11 mouse cellular contexts compared by ENCODE assay signal in the genomic region with DNA sequence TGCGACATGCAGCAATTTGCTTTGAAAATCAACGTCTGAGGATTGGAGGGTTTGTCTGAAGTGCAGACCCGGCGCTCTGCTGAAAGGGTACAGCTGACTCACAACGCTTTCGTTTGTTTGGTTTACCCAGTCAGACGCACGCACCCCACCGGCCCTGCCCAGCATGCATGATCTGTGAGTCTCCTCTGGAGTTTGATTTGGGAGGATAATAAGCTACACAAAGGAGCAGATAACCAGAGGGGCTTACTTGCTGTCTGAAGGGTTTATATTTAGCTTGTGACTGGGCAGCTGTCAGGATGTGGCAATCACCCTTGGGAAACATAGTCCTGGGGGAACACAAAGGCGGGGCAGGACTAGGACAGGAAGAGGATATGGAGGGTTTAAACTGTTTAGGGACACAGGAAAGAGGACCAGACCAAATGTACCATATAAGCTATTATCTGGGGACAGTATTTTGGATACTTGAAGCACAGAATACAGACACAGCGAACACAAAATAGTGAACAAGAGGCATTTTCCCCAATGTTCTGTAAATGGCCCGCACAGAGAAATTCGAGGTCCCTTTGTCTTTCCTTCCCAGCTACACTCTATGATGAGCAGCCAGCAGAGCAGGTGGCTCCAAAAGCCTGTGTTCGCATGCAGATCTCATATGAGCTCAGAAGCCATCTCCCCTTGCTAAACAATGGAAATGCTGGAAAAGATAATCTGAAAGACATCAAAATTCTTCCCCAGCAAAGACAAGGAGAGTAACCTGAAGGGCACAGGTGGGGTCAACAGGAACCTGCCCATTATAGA.
DNase-seq lines count a peak whose midpoint lies in the region; ATAC-seq and TF ChIP-seq lines count a peak whose summit lies in the region.
"Had no signal": no experiment of that assay in that cellular context is flagged by ENCODE, and none has a peak within 500 bp of the region (broad histone marks: within the 10 kb centered on the region; RNA-seq: fewer than 3 reads in every experiment).

No protein-coding gene starts in this region.

- WGBS in neural tube, embryonic 14.5 days: 46% methylated on average over 14 of the region's 14 CpGs
- 44% methylated on average over 14 of the region's 14 CpGs for WGBS in neural tube, embryonic 15.5 days
- WGBS in lung, adult 2 months: 21% methylated on average over 14 of the region's 14 CpGs

- H3K27me3 ChIP-seq in neural tube, embryonic 14.5 days (ENCODE audit: control insufficient read depth, insufficient read depth, low read length): no peaks in the 10 kb centered on the region
- no peaks in the 10 kb centered on the region for H3K27me3 ChIP-seq in neural tube, embryonic 15.5 days (replicated peaks)
- H3K27me3 ChIP-seq: embryonic facial prominence, embryonic 13.5 days had no signal

- DNase-seq in adrenal gland, postnatal 10 days: peak; percentile 27
- no peak for DNase-seq in adrenal gland, adult 18-20 months (ENCODE audit: low spot score in 2 of 2)
- DNase-seq in lung, adult 2 months: no peak
- peak; percentile 68 for DNase-seq in retina, postnatal 1 day
- DNase-seq in testis, postnatal 14 days (ENCODE audit: low spot score): no peak
- DNase-seq in gastrocnemius, postnatal 4 days (ENCODE audit: low spot score in 2 of 2): no peak
- DNase-seq: kidney, postnatal 25 days; thymus, adult 18-20 months had no signal

- no peak for TF ChIP-seq CTCF in lung, adult 2 months (IDR thresholded peaks at IDR 0.05; ENCODE audit: insufficient read depth, low read length)

- no peak overlapping the region for H3K4me3 ChIP-seq in neural tube, embryonic 14.5 days (ENCODE audit: low read depth, low read length)
- no peak overlapping the region for H3K4me3 ChIP-seq in neural tube, embryonic 15.5 days (replicated peaks)
- H3K4me3 ChIP-seq in lung, adult 2 months (replicated peaks; ENCODE audit: extremely low read depth, low read depth, low read length): peak overlapping the region; percentile 11
- H3K4me3 ChIP-seq: embryonic facial prominence, embryonic 13.5 days had no signal

- 0 out of 2 replicates have a peak, but pooled peaks have one; percentile 8 for TF ChIP-seq POLR2A in lung, adult 2 months (IDR thresholded peaks at IDR 0.05; ENCODE audit: borderline replicate concordance, extremely low read depth, low read depth, low read length)

- no peak overlapping the region for H3K9ac ChIP-seq in neural tube, embryonic 14.5 days (replicated peaks; ENCODE audit: low read depth, low read length)
- H3K9ac ChIP-seq in neural tube, embryonic 15.5 days (replicated peaks): no peak overlapping the region
- H3K9ac ChIP-seq: embryonic facial prominence, embryonic 13.5 days had no signal

- no peaks in the 10 kb centered on the region for H3K4me1 ChIP-seq in neural tube, embryonic 14.5 days (ENCODE audit: control insufficient read depth, insufficient read depth, low read length)
- H3K4me1 ChIP-seq in neural tube, embryonic 15.5 days: no peaks in the 10 kb centered on the region; the same call in 1 of the 2 replicates
- H3K4me1 ChIP-seq in lung, adult 2 months (ENCODE audit: control insufficient read depth, insufficient read depth, low read length): peaks cover 13% of the 10 kb centered on the region
- H3K4me1 ChIP-seq: embryonic facial prominence, embryonic 13.5 days had no signal

- H3K36me3 ChIP-seq in neural tube, embryonic 14.5 days (ENCODE audit: control insufficient read depth, insufficient read depth, low read length): no peaks in the 10 kb centered on the region
- no peaks in the 10 kb centered on the region for H3K36me3 ChIP-seq in neural tube, embryonic 15.5 days
- H3K36me3 ChIP-seq: embryonic facial prominence, embryonic 13.5 days had no signal

- no peak overlapping the region for H3K27ac ChIP-seq in neural tube, embryonic 14.5 days (ENCODE audit: low read depth, low read length)
- H3K27ac ChIP-seq in neural tube, embryonic 15.5 days (replicated peaks): no peak overlapping the region
- H3K27ac ChIP-seq: embryonic facial prominence, embryonic 13.5 days had no signal

- no peak overlapping the region for H3K4me2 ChIP-seq in neural tube, embryonic 14.5 days (ENCODE audit: low read depth, low read length)
- no peak overlapping the region for H3K4me2 ChIP-seq in neural tube, embryonic 15.5 days
- H3K4me2 ChIP-seq: embryonic facial prominence, embryonic 13.5 days had no signal

- peak; percentile 39; the same call in 1 of the 2 replicates for ATAC-seq in neural tube, embryonic 14.5 days (ENCODE audit: low read depth)
- no peak for ATAC-seq in neural tube, embryonic 15.5 days (ENCODE audit: low FRiP score)

- no peaks in the 10 kb centered on the region for H3K9me3 ChIP-seq in neural tube, embryonic 14.5 days (ENCODE audit: control insufficient read depth, low read length)
- H3K9me3 ChIP-seq in neural tube, embryonic 15.5 days (replicated peaks): no peaks in the 10 kb centered on the region
- H3K9me3 ChIP-seq: embryonic facial prominence, embryonic 13.5 days had no signal

Comparison
In these comparisons a context has a peak if more than half of its experiments do, and no peak if none do; other contexts are left out.
1. DNase-seq: peak in adrenal gland, postnatal 10 days (single experiment) and retina, postnatal 1 day (single experiment); none in adrenal gland, adult 18-20 months (0 of 2), lung, adult 2 months (single experiment), testis, postnatal 14 days (single experiment) and gastrocnemius, postnatal 4 days (0 of 2).